In the genomic region with DNA sequence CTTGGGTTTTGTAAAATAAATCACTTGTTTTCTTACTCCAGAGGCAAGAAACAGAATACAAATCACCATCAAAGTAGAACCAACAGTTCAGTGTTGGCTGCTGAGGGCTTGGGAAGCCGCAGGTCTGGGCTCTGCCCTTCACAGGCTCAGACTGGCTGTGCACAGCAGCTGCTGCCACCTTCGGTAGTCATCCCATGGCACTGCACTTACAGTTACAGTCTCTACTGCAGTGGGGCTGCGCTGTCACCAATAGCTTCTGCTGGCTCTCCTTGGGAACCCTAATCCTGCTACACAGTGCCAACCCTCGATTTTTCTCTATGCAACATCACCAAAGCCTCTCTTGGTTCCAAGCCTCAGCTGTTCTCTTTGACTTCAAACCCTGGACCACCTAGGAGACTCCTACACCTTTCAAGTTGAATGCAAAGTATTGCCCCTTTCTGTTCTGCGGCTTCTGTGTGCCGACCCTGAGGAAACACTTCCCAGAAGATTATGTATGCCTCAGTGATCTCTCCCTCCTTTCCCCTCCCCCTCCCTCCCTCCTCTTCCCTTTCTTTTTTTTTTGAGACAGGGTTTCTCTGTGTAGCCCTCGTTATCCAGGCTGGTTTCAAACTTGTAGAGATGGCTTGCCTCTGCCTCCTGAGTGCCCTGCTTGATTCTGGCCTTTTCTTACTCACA, we compare ENCODE assay signal across 11 mouse cellular contexts. TPM values are rescaled to one million over a fixed set of nuclear protein-coding genes. Genes with fewer than 3 reads are reported as not detected.
DNase-seq lines count a peak whose midpoint lies in the region; ATAC-seq lines count a peak whose summit lies in the region.
"Had no signal": no experiment of that assay in that cellular context is flagged by ENCODE, and none has a peak within 500 bp of the region (broad histone marks: within the 10 kb centered on the region; RNA-seq: fewer than 3 reads in every experiment).

No protein-coding gene starts in this region.

- H3K27me3 ChIP-seq in embryonic facial prominence, embryonic 10.5 days (replicated peaks; ENCODE audit: low read depth, poor library complexity, severe bottlenecking): no peaks in the 10 kb centered on the region
- H3K27me3 ChIP-seq in embryonic facial prominence, embryonic 14.5 days (replicated peaks; ENCODE audit: control insufficient read depth, insufficient read depth, low read length): no peaks in the 10 kb centered on the region
- no peaks in the 10 kb centered on the region for H3K27me3 ChIP-seq in hindbrain, embryonic 12.5 days
- H3K27me3 ChIP-seq in midbrain, embryonic 14.5 days (ENCODE audit: control insufficient read depth, insufficient read depth, low read length): no peaks in the 10 kb centered on the region

- H3K9me3 ChIP-seq in embryonic facial prominence, embryonic 10.5 days: no peaks in the 10 kb centered on the region
- H3K9me3 ChIP-seq in embryonic facial prominence, embryonic 14.5 days (ENCODE audit: control insufficient read depth, low read length): no peaks in the 10 kb centered on the region
- H3K9me3 ChIP-seq in hindbrain, embryonic 12.5 days (replicated peaks): no peaks in the 10 kb centered on the region
- no peaks in the 10 kb centered on the region for H3K9me3 ChIP-seq in midbrain, embryonic 14.5 days (ENCODE audit: control insufficient read depth, low read length)

- no peak overlapping the region; the same call in 1 of the 2 replicates for H3K9ac ChIP-seq in embryonic facial prominence, embryonic 14.5 days (ENCODE audit: low read depth, low read length)
- H3K9ac ChIP-seq in hindbrain, embryonic 12.5 days: no peak overlapping the region
- no peak overlapping the region for H3K9ac ChIP-seq in midbrain, embryonic 14.5 days (replicated peaks; ENCODE audit: low read length)

- H3K4me3 ChIP-seq in embryonic facial prominence, embryonic 10.5 days: no peak overlapping the region
- no peak overlapping the region for H3K4me3 ChIP-seq in embryonic facial prominence, embryonic 14.5 days (ENCODE audit: low read depth, low read length)
- no peak overlapping the region for H3K4me3 ChIP-seq in hindbrain, embryonic 12.5 days
- no peak overlapping the region for H3K4me3 ChIP-seq in midbrain, embryonic 14.5 days (replicated peaks; ENCODE audit: low read depth, low read length)

- peak overlapping the region; percentile 71 for H3K27ac ChIP-seq in embryonic facial prominence, embryonic 10.5 days (replicated peaks)
- peak overlapping the region; percentile 64 for H3K27ac ChIP-seq in embryonic facial prominence, embryonic 14.5 days (replicated peaks; ENCODE audit: low read depth, low read length)
- H3K27ac ChIP-seq in hindbrain, embryonic 12.5 days: peak overlapping the region; percentile 42; the same call in 1 of the 2 replicates
- H3K27ac ChIP-seq in midbrain, embryonic 14.5 days (replicated peaks; ENCODE audit: low read depth, low read length): no peak overlapping the region

- WGBS in embryonic facial prominence, embryonic 10.5 days: 28% methylated on average over 7 of the region's 7 CpGs
- 45% methylated on average over 7 of the region's 7 CpGs for WGBS in embryonic facial prominence, embryonic 14.5 days
- WGBS in hindbrain, embryonic 12.5 days: 28% methylated on average over 7 of the region's 7 CpGs
- WGBS in midbrain, embryonic 14.5 days: 11% methylated on average over 7 of the region's 7 CpGs

- DNase-seq in embryonic facial prominence, embryonic 10.5 days (ENCODE audit: low spot score): no peak
- no peak for DNase-seq in embryonic facial prominence, embryonic 14.5 days (ENCODE audit: low spot score)
- DNase-seq in midbrain, embryonic 14.5 days: peak; percentile 30
- no peak for DNase-seq in frontal cortex, postnatal 36 days (ENCODE audit: low spot score in 2 of 2)
- no peak for DNase-seq in thymus, postnatal 36 days
- DNase-seq in urinary bladder, adult 2 months (ENCODE audit: low spot score): no peak
- DNase-seq: adrenal gland, postnatal 10 days; kidney, postnatal 36 days; right cerebral cortex, postnatal 4 days had no signal

- peaks cover 55% of the 10 kb centered on the region for H3K36me3 ChIP-seq in embryonic facial prominence, embryonic 10.5 days (replicated peaks)
- peaks cover 45% of the 10 kb centered on the region for H3K36me3 ChIP-seq in embryonic facial prominence, embryonic 14.5 days (ENCODE audit: control insufficient read depth, insufficient read depth, low read length)
- H3K36me3 ChIP-seq in hindbrain, embryonic 12.5 days: peaks cover 40% of the 10 kb centered on the region
- peaks cover 35% of the 10 kb centered on the region for H3K36me3 ChIP-seq in midbrain, embryonic 14.5 days (ENCODE audit: control insufficient read depth, insufficient read depth, low read length)

- no peak overlapping the region for H3K4me2 ChIP-seq in embryonic facial prominence, embryonic 14.5 days (ENCODE audit: low read depth, low read length)
- H3K4me2 ChIP-seq in hindbrain, embryonic 12.5 days (replicated peaks): no peak overlapping the region
- no peak overlapping the region for H3K4me2 ChIP-seq in midbrain, embryonic 14.5 days (ENCODE audit: low read length)
- H3K4me2 ChIP-seq: heart, embryonic 11.5 days had no signal

- ATAC-seq in embryonic facial prominence, embryonic 14.5 days (ENCODE audit: low read depth): no peak
- no peak for ATAC-seq in hindbrain, embryonic 12.5 days (ENCODE audit: low FRiP score)
- no peak for ATAC-seq in midbrain, embryonic 14.5 days (ENCODE audit: low FRiP score, low TSS enrichment)

- peaks cover 22% of the 10 kb centered on the region for H3K4me1 ChIP-seq in embryonic facial prominence, embryonic 10.5 days
- H3K4me1 ChIP-seq in embryonic facial prominence, embryonic 14.5 days (ENCODE audit: control insufficient read depth, insufficient read depth, low read length): peaks cover 6% of the 10 kb centered on the region; the same call in 1 of the 2 replicates
- peaks cover 19% of the 10 kb centered on the region for H3K4me1 ChIP-seq in hindbrain, embryonic 12.5 days
- no peaks in the 10 kb centered on the region for H3K4me1 ChIP-seq in midbrain, embryonic 14.5 days (ENCODE audit: control insufficient read depth, insufficient read depth, low read length)

RNA-seq across cellular contexts. Expression of gene Ttc28, which starts 17.6 kb away (rescaled TPM):
- 12.8 and 13.3 TPM in 2 replicates for polyA plus RNA-seq in embryonic facial prominence, embryonic 10.5 days (2016; fragmentation: Nextera tagmentation; extraction: Ambion mirVana)
- polyA plus RNA-seq in embryonic facial prominence, embryonic 14.5 days (2014; fragmentation: Nextera tagmentation; extraction: Ambion mirVana): 17.4 and 19.0 TPM in 2 replicates
- 26.9 and 28.2 TPM in 2 replicates for polyA plus RNA-seq in hindbrain, embryonic 12.5 days (2016; fragmentation: Nextera tagmentation; extraction: Ambion mirVana)
- 29.9 and 30.9 TPM in 2 replicates for polyA plus RNA-seq in midbrain, embryonic 14.5 days (2014; fragmentation: Nextera tagmentation; extraction: Ambion mirVana)
- 4.9 and 10.8 TPM in 2 replicates for polyA plus RNA-seq in urinary bladder, adult 2 months (2012; rRNA removed)

RNA-seq across cellular contexts. Expression of gene Chek2, which starts 57.5 kb away (rescaled TPM):
- polyA plus RNA-seq in embryonic facial prominence, embryonic 10.5 days (2016; fragmentation: Nextera tagmentation; extraction: Ambion mirVana): 40.4 and 44.0 TPM in 2 replicates
- polyA plus RNA-seq in embryonic facial prominence, embryonic 14.5 days (2014; fragmentation: Nextera tagmentation; extraction: Ambion mirVana): 14.1 and 14.6 TPM in 2 replicates
- 18.3 and 18.4 TPM in 2 replicates for polyA plus RNA-seq in hindbrain, embryonic 12.5 days (2016; fragmentation: Nextera tagmentation; extraction: Ambion mirVana)
- 2.5 and 5.9 TPM in 2 replicates for polyA plus RNA-seq in midbrain, embryonic 14.5 days (2014; fragmentation: Nextera tagmentation; extraction: Ambion mirVana)
- polyA plus RNA-seq in urinary bladder, adult 2 months (2012; rRNA removed): 7.8 and 10.9 TPM in 2 replicates

RNA-seq across cellular contexts. Expression of gene Hscb, which starts 57.7 kb away (rescaled TPM):
- polyA plus RNA-seq in embryonic facial prominence, embryonic 10.5 days (2016; fragmentation: Nextera tagmentation; extraction: Ambion mirVana): 27.2 and 32.3 TPM in 2 replicates
- 19.6 TPM in 2 replicates for polyA plus RNA-seq in embryonic facial prominence, embryonic 14.5 days (2014; fragmentation: Nextera tagmentation; extraction: Ambion mirVana)
- 18.5 and 21.4 TPM in 2 replicates for polyA plus RNA-seq in hindbrain, embryonic 12.5 days (2016; fragmentation: Nextera tagmentation; extraction: Ambion mirVana)
- 8.1 and 8.9 TPM in 2 replicates for polyA plus RNA-seq in midbrain, embryonic 14.5 days (2014; fragmentation: Nextera tagmentation; extraction: Ambion mirVana)
- 30.7 and 33.3 TPM in 2 replicates for polyA plus RNA-seq in urinary bladder, adult 2 months (2012; rRNA removed)
